Mouse (Mus musculus) CH12.LX (cell line): Measurements from ENCODE around the gene Slc15a5.

ENCODE experiments used
- CTCF ChIP-seq, 2 experiments: IDR thresholded peaks in 1 of 2; conservative IDR thresholded peaks in 1 of 2; 2 replicates each; pipeline ENCODE4 v1.5.1; 2011 to 2012; ENCODE audit warnings: low read depth in 2 of 2, low read length in 2 of 2, improper control_type of control experiment in 1 of 2, inconsistent platforms in 1 of 2, mild to moderate bottlenecking in 1 of 2, moderate library complexity in 1 of 2
- ELF1 ChIP-seq: IDR thresholded peaks from 2 replicates; pipeline ENCODE4 v1.6.1; 2014; ENCODE audit warnings: low read depth, mild to moderate bottlenecking, inconsistent platforms, low read length, improper control_type of control experiment
- HCFC1 ChIP-seq: IDR thresholded peaks from 2 replicates; pipeline ENCODE4 v1.6.1; 2012; ENCODE audit warnings: low read depth, mild to moderate bottlenecking, inconsistent platforms, low read length, improper control_type of control experiment
- MEF2A ChIP-seq: IDR thresholded peaks from 2 replicates; pipeline ENCODE4 v1.6.1; 2014; ENCODE audit warnings: low read depth, mild to moderate bottlenecking, inconsistent platforms, low read length, improper control_type of control experiment, borderline replicate concordance
- MXI1 ChIP-seq: IDR thresholded peaks from 2 replicates; pipeline ENCODE4 v1.6.1; 2011; ENCODE audit warnings: mild to moderate bottlenecking, low read depth, low read length, improper control_type of control experiment
- NELFE ChIP-seq: IDR thresholded peaks from 2 replicates; pipeline ENCODE4 v1.6.1; 2011; ENCODE audit warnings: low read depth, low read length, improper control_type of control experiment
- NRF1 ChIP-seq: IDR thresholded peaks from 2 replicates; pipeline ENCODE4 v1.6.1; 2014; ENCODE audit warnings: low read depth, mild to moderate bottlenecking, inconsistent platforms, low read length, improper control_type of control experiment, moderate library complexity
- POLR2A ChIP-seq: IDR thresholded peaks from 2 replicates; pipeline ENCODE4 v1.6.1; 2011; ENCODE audit warnings: low read depth, mild to moderate bottlenecking, improper control_type of control experiment, low read length
- RCOR1 ChIP-seq: conservative IDR thresholded peaks from 2 replicates; pipeline ENCODE4 v1.6.1; 2012; ENCODE audit warnings: low read depth, mild to moderate bottlenecking, inconsistent platforms, low read length, improper control_type of control experiment
- TCF12 ChIP-seq: IDR thresholded peaks from 2 replicates; pipeline ENCODE4 v1.6.1; 2014; ENCODE audit warnings: low read depth, mild to moderate bottlenecking, inconsistent platforms, low read length, improper control_type of control experiment
- UBTF ChIP-seq: IDR thresholded peaks from 2 replicates; pipeline ENCODE4 v1.6.1; 2012; ENCODE audit warnings: low read depth, mild to moderate bottlenecking, inconsistent platforms, low read length, improper control_type of control experiment, moderate library complexity
- USF1 ChIP-seq: IDR thresholded peaks from 2 replicates; pipeline ENCODE4 v1.6.1; 2014; ENCODE audit warnings: low read depth, mild to moderate bottlenecking, inconsistent platforms, low read length, improper control_type of control experiment
- ZKSCAN1 ChIP-seq: IDR thresholded peaks from 2 replicates; pipeline ENCODE4 v1.6.1; 2012; ENCODE audit warnings: low read depth, inconsistent platforms, low read length, improper control_type of control experiment, borderline replicate concordance
- ZMIZ1 ChIP-seq: IDR thresholded peaks from 2 replicates; pipeline ENCODE4 v1.6.1; 2012; ENCODE audit warnings: low read depth, mild to moderate bottlenecking, inconsistent platforms, low read length, improper control_type of control experiment

DNA sequence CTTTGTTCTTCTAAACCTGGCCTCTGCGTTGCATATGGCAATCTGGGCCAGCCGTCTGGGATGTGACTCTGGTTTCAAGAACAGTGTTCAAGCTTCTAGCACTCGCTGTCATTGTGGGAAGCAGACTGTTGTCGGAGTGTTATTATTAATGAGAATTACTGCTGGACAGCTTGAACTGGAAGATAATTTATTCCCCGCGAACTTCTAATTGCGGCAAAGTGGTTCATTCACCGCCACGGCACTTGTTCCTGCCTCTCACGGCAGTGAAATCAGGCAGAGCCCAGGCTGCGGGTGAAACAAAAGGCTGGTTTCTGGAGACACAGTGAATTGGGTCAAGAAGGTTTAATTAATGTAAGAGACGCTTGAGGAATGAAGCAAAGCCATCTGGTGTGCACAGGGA is 99.9 kb downstream of the Slc15a5 start:
- TF ChIP-seq POLR2A = no peak
- no peak for TF ChIP-seq ZKSCAN1
- TF ChIP-seq CTCF (conservative IDR thresholded peaks at IDR 0.05 in 1 of 2, IDR thresholded peaks at IDR 0.05 in 1 of 2; ENCODE audit: low read depth in 2 of 2, low read length in 2 of 2) = no peak
- TF ChIP-seq RCOR1 = no peak
- no peak for TF ChIP-seq USF1
- no peak for TF ChIP-seq UBTF
- no peak for TF ChIP-seq NELFE
- TF ChIP-seq ZMIZ1 = no peak
- TF ChIP-seq MXI1 = no peak
- no peak for TF ChIP-seq ELF1
- TF ChIP-seq NRF1 = no peak
- TF ChIP-seq HCFC1 = no peak
- TF ChIP-seq TCF12 = no peak
- TF ChIP-seq MEF2A = no peak
